Mouse (Mus musculus): ENCODE measurements around the gene Zfp966. TPM values are rescaled to one million over a fixed set of nuclear protein-coding genes. Genes with fewer than 3 reads are reported as not detected.
"Not testable (repeated sequence)": the region's sequence is repeated elsewhere in the genome, so short reads cannot be mapped to it uniquely, and the experiment has no call there.

Zfp966 gene
- 1 to 10 TPM; 3.7 to 4.3 TPM for total RNA-seq (2021)

- DNase-seq (ENCODE audit: extremely low spot score in 1 of 2, low spot score in 2 of 2); intact Hi-C loops (cut with DNase I): not testable (repeated sequence)
Observed at GRCm38 (mm10) chr2:175931000-175931399, at the start of gene Zfp966. Gene Zfp966 (minus strand): TSS chr2:175931100.

DNA sequence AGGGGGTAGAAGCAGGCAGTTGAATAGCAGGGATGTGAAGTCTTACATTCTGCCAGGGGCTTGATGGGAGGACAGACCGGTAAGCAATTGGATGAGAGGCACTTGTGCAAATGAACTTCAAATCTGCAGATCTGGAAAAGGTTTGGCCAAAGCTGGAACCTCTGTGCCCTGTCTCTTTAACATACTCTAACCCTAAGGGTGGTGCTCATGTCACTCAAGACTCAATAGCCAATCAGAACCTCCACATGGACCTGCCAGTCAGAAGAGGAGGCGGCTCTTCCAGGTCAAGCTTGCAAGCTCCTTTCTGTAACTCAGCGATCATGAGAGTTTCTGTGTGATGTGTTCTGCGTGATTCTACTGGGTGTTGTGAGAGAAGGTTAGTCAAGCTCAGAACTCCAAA, 34.1 kb upstream of the Zfp966 start, which contains the start of gene Gm2026:
Gm2026 (plus strand) TSS at position 301 of the 400 bp plus-strand sequence.
- DNase-seq (ENCODE audit: extremely low spot score in 1 of 2, low spot score in 2 of 2); intact Hi-C loops (cut with DNase I): not testable (repeated sequence)

DNA sequence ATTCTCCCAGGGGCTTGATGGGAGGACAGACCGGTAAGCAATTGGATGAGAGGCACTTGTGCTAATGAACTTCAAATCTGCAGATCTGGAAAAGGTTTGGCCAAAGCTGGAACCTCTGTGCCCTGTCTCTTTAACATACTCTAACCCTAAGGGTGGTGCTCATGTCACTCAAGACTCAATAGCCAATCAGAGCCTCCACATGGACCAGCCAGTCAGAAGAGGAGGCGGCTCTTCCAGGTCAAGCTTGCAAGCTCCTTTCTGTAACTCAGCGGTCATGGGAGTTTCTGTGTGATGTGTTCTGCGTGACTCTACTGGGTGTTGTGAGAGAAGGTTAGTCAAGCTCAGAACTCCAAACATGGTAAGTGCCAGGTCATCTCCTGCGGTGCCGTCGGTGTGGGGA, 61.9 kb downstream of the Zfp966 start, which contains the start of gene Gm6710:
Gm6710 (plus strand) TSS at position 196 of the 400 bp plus-strand sequence.
- intact Hi-C loops (cut with DNase I); DNase-seq (ENCODE audit: extremely low spot score in 1 of 2, low spot score in 2 of 2): not testable (repeated sequence)

Other genes starting within 250 kb of the Zfp966 start
- not detected for gene Zfp969, start 227.5 kb downstream of the Zfp966 start, total RNA-seq (2021)
- gene Gm2007, start 189.6 kb downstream of the Zfp966 start, total RNA-seq (2021) = not detected
- gene Gm14288, start 130.0 kb downstream of the Zfp966 start, total RNA-seq (2021) = 1 to 10 TPM in 1 of 2 experiments, not detected in 1; 8.5 TPM
- 10 to 100 TPM; 60.9 to 67.1 TPM for gene Gm6710, start 61.9 kb downstream of the Zfp966 start, total RNA-seq (2021)
- gene Gm2026, start 34.2 kb upstream of the Zfp966 start, total RNA-seq (2021) = 10 to 100 TPM; 52.5 to 54.3 TPM
- gene Gm2004, start 218.7 kb upstream of the Zfp966 start, total RNA-seq (2021) = 1 to 10 TPM; 2.8 to 3.2 TPM